8 mouse cellular contexts compared by ENCODE assay signal in the genomic region with DNA sequence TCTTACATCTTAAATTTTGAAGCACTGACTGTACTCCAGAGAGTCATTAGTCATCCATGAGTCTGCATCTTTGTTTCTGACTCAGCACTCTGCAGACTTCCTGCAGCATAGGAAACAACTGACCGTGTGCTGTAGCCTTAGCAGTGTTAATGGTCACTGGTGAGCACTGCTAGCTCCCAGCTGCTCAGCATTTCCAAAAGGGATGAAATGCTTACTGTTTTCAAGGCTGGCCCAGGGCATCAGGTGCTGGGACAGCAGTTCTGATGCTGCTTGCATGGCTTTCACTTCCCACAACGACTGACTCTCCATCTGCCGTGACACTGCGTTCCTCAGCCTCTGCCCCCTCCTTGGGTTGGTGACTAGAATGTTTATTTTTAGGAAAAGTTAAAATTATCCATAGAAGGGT. TPM values are rescaled to one million over a fixed set of nuclear protein-coding genes. Genes with fewer than 3 reads are reported as not detected.
DNase-seq lines count a peak whose midpoint lies in the region; ATAC-seq lines count a peak whose summit lies in the region.

No protein-coding gene starts in this region.

- H3K9ac ChIP-seq in embryonic facial prominence, embryonic 14.5 days (ENCODE audit: low read depth, low read length) = no peak overlapping the region
- no peak overlapping the region for H3K9ac ChIP-seq in midbrain, embryonic 12.5 days (replicated peaks)
- H3K9ac ChIP-seq in midbrain, embryonic 14.5 days (replicated peaks; ENCODE audit: low read length) = no peak overlapping the region
- no peak overlapping the region for H3K9ac ChIP-seq in embryonic facial prominence, embryonic 15.5 days

- ATAC-seq in embryonic facial prominence, embryonic 14.5 days (ENCODE audit: low read depth) = 0 out of 2 replicates have a peak, but pooled peaks have one; percentile 15
- ATAC-seq in midbrain, embryonic 12.5 days (ENCODE audit: low FRiP score, low read depth) = 0 out of 2 replicates have a peak, but pooled peaks have one; percentile 34
- ATAC-seq in midbrain, embryonic 14.5 days (ENCODE audit: low FRiP score, low TSS enrichment) = no peak
- ATAC-seq in embryonic facial prominence, embryonic 15.5 days (ENCODE audit: insufficient number of reproducible peaks, low FRiP score, low TSS enrichment, low read depth) = peak; percentile 39

- H3K4me1 ChIP-seq in embryonic facial prominence, embryonic 14.5 days (ENCODE audit: control insufficient read depth, insufficient read depth, low read length) = peaks cover 5% of the 10 kb centered on the region; the same call in 1 of the 2 replicates
- H3K4me1 ChIP-seq in embryonic facial prominence, embryonic 10.5 days = peaks cover 12% of the 10 kb centered on the region
- no peaks in the 10 kb centered on the region for H3K4me1 ChIP-seq in midbrain, embryonic 12.5 days
- no peaks in the 10 kb centered on the region for H3K4me1 ChIP-seq in midbrain, embryonic 14.5 days (ENCODE audit: control insufficient read depth, insufficient read depth, low read length)
- peaks cover 19% of the 10 kb centered on the region for H3K4me1 ChIP-seq in embryonic facial prominence, embryonic 15.5 days

- H3K4me2 ChIP-seq in embryonic facial prominence, embryonic 14.5 days (ENCODE audit: low read depth, low read length) = no peak overlapping the region
- H3K4me2 ChIP-seq in midbrain, embryonic 12.5 days (replicated peaks) = no peak overlapping the region
- H3K4me2 ChIP-seq in midbrain, embryonic 14.5 days (ENCODE audit: low read length) = no peak overlapping the region
- no peak overlapping the region for H3K4me2 ChIP-seq in embryonic facial prominence, embryonic 15.5 days (replicated peaks)

- no peak overlapping the region for H3K4me3 ChIP-seq in embryonic facial prominence, embryonic 14.5 days (ENCODE audit: low read depth, low read length)
- no peak overlapping the region for H3K4me3 ChIP-seq in embryonic facial prominence, embryonic 10.5 days
- no peak overlapping the region for H3K4me3 ChIP-seq in midbrain, embryonic 12.5 days
- no peak overlapping the region for H3K4me3 ChIP-seq in midbrain, embryonic 14.5 days (replicated peaks; ENCODE audit: low read depth, low read length)
- H3K4me3 ChIP-seq in embryonic facial prominence, embryonic 15.5 days (replicated peaks) = no peak overlapping the region

- H3K9me3 ChIP-seq in embryonic facial prominence, embryonic 14.5 days (ENCODE audit: control insufficient read depth, low read length) = no peaks in the 10 kb centered on the region
- no peaks in the 10 kb centered on the region for H3K9me3 ChIP-seq in embryonic facial prominence, embryonic 10.5 days
- no peaks in the 10 kb centered on the region for H3K9me3 ChIP-seq in midbrain, embryonic 12.5 days
- H3K9me3 ChIP-seq in midbrain, embryonic 14.5 days (ENCODE audit: control insufficient read depth, low read length) = no peaks in the 10 kb centered on the region
- no peaks in the 10 kb centered on the region for H3K9me3 ChIP-seq in embryonic facial prominence, embryonic 15.5 days (replicated peaks)

- H3K27ac ChIP-seq in embryonic facial prominence, embryonic 14.5 days (replicated peaks; ENCODE audit: low read depth, low read length) = no peak overlapping the region
- no peak overlapping the region for H3K27ac ChIP-seq in embryonic facial prominence, embryonic 10.5 days (replicated peaks)
- H3K27ac ChIP-seq in midbrain, embryonic 12.5 days (replicated peaks) = no peak overlapping the region
- no peak overlapping the region for H3K27ac ChIP-seq in midbrain, embryonic 14.5 days (replicated peaks; ENCODE audit: low read depth, low read length)
- no peak overlapping the region for H3K27ac ChIP-seq in embryonic facial prominence, embryonic 15.5 days (replicated peaks)

- peak; percentile 35 for DNase-seq in embryonic facial prominence, embryonic 14.5 days (ENCODE audit: low spot score)
- DNase-seq in embryonic facial prominence, embryonic 10.5 days (ENCODE audit: low spot score) = no peak
- no peak for DNase-seq in midbrain, embryonic 14.5 days
- peak; percentile 12 to 31 for DNase-seq in layer of hippocampus, postnatal 36 days
- DNase-seq in right cerebral cortex, postnatal 25 days = peak; percentile 21
- no peak for DNase-seq in ovary, postnatal 36 days (ENCODE audit: low spot score)

- 65% methylated on average over 4 of the region's 4 CpGs for WGBS in embryonic facial prominence, embryonic 14.5 days
- 69% methylated on average over 4 of the region's 4 CpGs for WGBS in embryonic facial prominence, embryonic 10.5 days
- WGBS in midbrain, embryonic 12.5 days = 81% methylated on average over 4 of the region's 4 CpGs
- WGBS in midbrain, embryonic 14.5 days = 71% methylated on average over 4 of the region's 4 CpGs
- 60% methylated on average over 4 of the region's 4 CpGs for WGBS in embryonic facial prominence, embryonic 15.5 days

- H3K27me3 ChIP-seq in embryonic facial prominence, embryonic 14.5 days (replicated peaks; ENCODE audit: control insufficient read depth, insufficient read depth, low read length) = no peaks in the 10 kb centered on the region
- H3K27me3 ChIP-seq in embryonic facial prominence, embryonic 10.5 days (replicated peaks; ENCODE audit: low read depth, poor library complexity, severe bottlenecking) = no peaks in the 10 kb centered on the region
- H3K27me3 ChIP-seq in midbrain, embryonic 12.5 days = no peaks in the 10 kb centered on the region
- no peaks in the 10 kb centered on the region for H3K27me3 ChIP-seq in midbrain, embryonic 14.5 days (ENCODE audit: control insufficient read depth, insufficient read depth, low read length)
- H3K27me3 ChIP-seq in embryonic facial prominence, embryonic 15.5 days = no peaks in the 10 kb centered on the region

- no peaks in the 10 kb centered on the region for H3K36me3 ChIP-seq in embryonic facial prominence, embryonic 14.5 days (ENCODE audit: control insufficient read depth, insufficient read depth, low read length)
- no peaks in the 10 kb centered on the region for H3K36me3 ChIP-seq in embryonic facial prominence, embryonic 10.5 days (replicated peaks)
- H3K36me3 ChIP-seq in midbrain, embryonic 12.5 days = no peaks in the 10 kb centered on the region
- no peaks in the 10 kb centered on the region for H3K36me3 ChIP-seq in midbrain, embryonic 14.5 days (ENCODE audit: control insufficient read depth, insufficient read depth, low read length)
- no peaks in the 10 kb centered on the region for H3K36me3 ChIP-seq in embryonic facial prominence, embryonic 15.5 days

RNA-seq across cellular contexts. Expression of gene AL731706.1, which starts 29.8 kb away (rescaled TPM):
- 32.2 and 39.3 TPM in 2 replicates for polyA plus RNA-seq in embryonic facial prominence, embryonic 14.5 days (2014; fragmentation: Nextera tagmentation; extraction: Ambion mirVana)
- polyA plus RNA-seq in embryonic facial prominence, embryonic 10.5 days (2016; fragmentation: Nextera tagmentation; extraction: Ambion mirVana) = 23.5 and 27.6 TPM in 2 replicates
- 19.5 and 22.5 TPM in 2 replicates for polyA plus RNA-seq in midbrain, embryonic 12.5 days (2016; fragmentation: Nextera tagmentation; extraction: Ambion mirVana)
- 15.3 and 22.4 TPM in 2 replicates for polyA plus RNA-seq in midbrain, embryonic 14.5 days (2014; fragmentation: Nextera tagmentation; extraction: Ambion mirVana)
- polyA plus RNA-seq in embryonic facial prominence, embryonic 15.5 days (2015; fragmentation: Nextera tagmentation; extraction: Ambion mirVana) = 27.8 and 32.4 TPM in 2 replicates
- total RNA-seq in layer of hippocampus, postnatal 36 days (2021) = 10 to 100 TPM; 17.3 to 18.3 TPM

RNA-seq across cellular contexts. Expression of gene Mkks, which starts 29.8 kb away (rescaled TPM):
- polyA plus RNA-seq in embryonic facial prominence, embryonic 14.5 days (2014; fragmentation: Nextera tagmentation; extraction: Ambion mirVana) = 12.3 and 13.8 TPM in 2 replicates
- 15.5 TPM in 2 replicates for polyA plus RNA-seq in embryonic facial prominence, embryonic 10.5 days (2016; fragmentation: Nextera tagmentation; extraction: Ambion mirVana)
- polyA plus RNA-seq in midbrain, embryonic 12.5 days (2016; fragmentation: Nextera tagmentation; extraction: Ambion mirVana) = 13.5 and 17.4 TPM in 2 replicates
- polyA plus RNA-seq in midbrain, embryonic 14.5 days (2014; fragmentation: Nextera tagmentation; extraction: Ambion mirVana) = 10.5 and 13.8 TPM in 2 replicates
- 12.3 and 14.2 TPM in 2 replicates for polyA plus RNA-seq in embryonic facial prominence, embryonic 15.5 days (2015; fragmentation: Nextera tagmentation; extraction: Ambion mirVana)
- total RNA-seq in layer of hippocampus, postnatal 36 days (2021) = 10 to 100 TPM; 25.7 to 28.5 TPM

RNA-seq across cellular contexts. Expression of gene Slx4ip, which starts 30.0 kb away (rescaled TPM):
- 6.1 and 6.9 TPM in 2 replicates for polyA plus RNA-seq in embryonic facial prominence, embryonic 14.5 days (2014; fragmentation: Nextera tagmentation; extraction: Ambion mirVana)
- 7.3 and 8.4 TPM in 2 replicates for polyA plus RNA-seq in embryonic facial prominence, embryonic 10.5 days (2016; fragmentation: Nextera tagmentation; extraction: Ambion mirVana)
- 13.2 and 13.8 TPM in 2 replicates for polyA plus RNA-seq in midbrain, embryonic 12.5 days (2016; fragmentation: Nextera tagmentation; extraction: Ambion mirVana)
- polyA plus RNA-seq in midbrain, embryonic 14.5 days (2014; fragmentation: Nextera tagmentation; extraction: Ambion mirVana) = 12.7 and 13.8 TPM in 2 replicates
- 6.4 and 7.2 TPM in 2 replicates for polyA plus RNA-seq in embryonic facial prominence, embryonic 15.5 days (2015; fragmentation: Nextera tagmentation; extraction: Ambion mirVana)
- 1 to 10 TPM; 7.9 to 8.2 TPM for total RNA-seq in layer of hippocampus, postnatal 36 days (2021)

RNA-seq across cellular contexts. Expression of gene AL731706.2, which starts 35.5 kb away (rescaled TPM):
- 31.6 and 48.3 TPM in 2 replicates for polyA plus RNA-seq in embryonic facial prominence, embryonic 14.5 days (2014; fragmentation: Nextera tagmentation; extraction: Ambion mirVana)
- polyA plus RNA-seq in embryonic facial prominence, embryonic 10.5 days (2016; fragmentation: Nextera tagmentation; extraction: Ambion mirVana) = 24.9 and 37.9 TPM in 2 replicates
- polyA plus RNA-seq in midbrain, embryonic 12.5 days (2016; fragmentation: Nextera tagmentation; extraction: Ambion mirVana) = 11.3 and 14.6 TPM in 2 replicates
- polyA plus RNA-seq in midbrain, embryonic 14.5 days (2014; fragmentation: Nextera tagmentation; extraction: Ambion mirVana) = 20.3 and 29.9 TPM in 2 replicates
- 39.2 and 40.6 TPM in 2 replicates for polyA plus RNA-seq in embryonic facial prominence, embryonic 15.5 days (2015; fragmentation: Nextera tagmentation; extraction: Ambion mirVana)
- total RNA-seq in layer of hippocampus, postnatal 36 days (2021) = 10 to 100 TPM; 17.3 to 29.0 TPM

Comparison
In these comparisons a context has a peak if more than half of its experiments do, and no peak if none do; other contexts are left out.
1. DNase-seq: peak in embryonic facial prominence, embryonic 14.5 days (single experiment), layer of hippocampus, postnatal 36 days (2 of 2) and right cerebral cortex, postnatal 25 days (single experiment); none in embryonic facial prominence, embryonic 10.5 days (single experiment), midbrain, embryonic 14.5 days (single experiment) and ovary, postnatal 36 days (single experiment).